Mouse (Mus musculus): Measurements from ENCODE around the gene Lancl3. TPM values are rescaled to one million over a fixed set of nuclear protein-coding genes. Genes with fewer than 3 reads are reported as not detected.
A peak's percentile ranks its signal among the peaks of the same experiment; 100 is the strongest.

The Lancl3 gene
- polyA plus RNA-seq, 1 experiment = 5.0 TPM

- WGBS = 30% methylated on average over 8 of the region's 8 CpGs
- no peak overlapping the region for H3K4me3 ChIP-seq (replicated peaks; ENCODE audit: insufficient read depth, low read depth, low read length)
- peaks cover 12% of the 10 kb centered on the region for H3K4me1 ChIP-seq (ENCODE audit: control insufficient read depth, insufficient read depth, low read length)
- TF ChIP-seq CTCF (IDR thresholded peaks at IDR 0.05; ENCODE audit: borderline replicate concordance, insufficient read depth, low read depth, low read length) (no peak), POLR2A (IDR thresholded peaks at IDR 0.05; ENCODE audit: borderline replicate concordance, insufficient read depth, low read length) (no peak)
- peak overlapping the region; percentile 64; the same call in 1 of the 2 replicates for H3K27ac ChIP-seq (ENCODE audit: insufficient read depth, low read length)
- no peaks in the 10 kb centered on the region for H3K27me3 ChIP-seq (ENCODE audit: control insufficient read depth, insufficient read depth, low read length)
- DNase-seq = peak; percentile 45 to 46
Observed at GRCm38 (mm10) chrX:9243381-9243864, 43.7 kb downstream of the Lancl3 start.

GRCm38 (mm10) chrX:9244603-9245336 is 45.1 kb downstream of the Lancl3 start:
- peaks cover 12% of the 10 kb centered on the region for H3K4me1 ChIP-seq (ENCODE audit: control insufficient read depth, insufficient read depth, low read length)
- DNase-seq = no peak
- no peak overlapping the region for H3K4me3 ChIP-seq (replicated peaks; ENCODE audit: insufficient read depth, low read depth, low read length)
- TF ChIP-seq POLR2A (IDR thresholded peaks at IDR 0.05; ENCODE audit: borderline replicate concordance, insufficient read depth, low read length) (no peak), CTCF (IDR thresholded peaks at IDR 0.05; ENCODE audit: borderline replicate concordance, insufficient read depth, low read depth, low read length) (no peak)
- no peaks in the 10 kb centered on the region for H3K27me3 ChIP-seq (ENCODE audit: control insufficient read depth, insufficient read depth, low read length)
- no peak overlapping the region for H3K27ac ChIP-seq (ENCODE audit: insufficient read depth, low read length)
- WGBS = 80% methylated on average over 12 of the region's 12 CpGs

DNA sequence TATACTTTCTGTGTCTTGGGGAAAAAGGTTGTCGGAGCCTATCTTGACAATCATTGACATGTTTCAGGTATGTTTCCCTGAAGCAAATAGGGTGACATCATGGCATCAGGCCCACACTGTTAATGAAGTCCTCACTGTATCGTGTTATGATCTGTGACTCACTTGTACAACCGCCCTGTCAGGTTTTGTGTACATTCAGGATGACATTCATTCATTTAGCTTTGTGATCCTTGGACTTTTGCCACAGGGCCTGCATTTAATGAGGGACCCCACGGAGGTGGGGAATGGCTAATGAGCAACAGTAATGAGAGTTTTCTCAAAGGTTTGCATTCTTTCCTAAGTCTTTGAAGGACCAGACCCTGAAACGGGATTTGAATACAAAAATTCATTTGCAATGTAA is 49.2 kb downstream of the Lancl3 start:
- no peak overlapping the region for H3K27ac ChIP-seq (ENCODE audit: insufficient read depth, low read length)
- 61% methylated on average over 5 of the region's 5 CpGs for WGBS

DNA sequence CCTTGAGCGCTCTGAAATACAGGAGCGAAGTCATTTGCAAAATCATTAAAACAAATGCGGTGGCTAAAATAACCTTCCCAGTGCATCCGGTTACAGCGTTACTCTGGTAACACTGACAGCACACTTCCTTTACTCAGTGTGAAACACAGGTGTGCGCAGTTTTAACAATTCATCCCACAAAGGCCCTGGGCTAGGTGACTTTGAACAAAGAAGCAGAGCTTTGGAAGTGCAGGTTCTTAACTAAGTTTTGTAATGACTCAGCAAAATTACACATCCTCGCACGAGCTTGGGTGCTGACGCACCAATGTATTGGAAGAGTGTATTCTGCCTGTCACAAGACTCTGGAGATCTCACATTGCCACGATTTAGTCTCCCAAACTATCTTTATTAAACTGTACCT is 54.3 kb downstream of the Lancl3 start:
- WGBS = 86% methylated on average over 10 of the region's 10 CpGs
- no peak for TF ChIP-seq CTCF (IDR thresholded peaks at IDR 0.05; ENCODE audit: borderline replicate concordance, insufficient read depth, low read depth, low read length)
- TF ChIP-seq POLR2A (IDR thresholded peaks at IDR 0.05; ENCODE audit: borderline replicate concordance, insufficient read depth, low read length) = no peak

More for the DNA sequence above, 49.2 kb downstream of the Lancl3 start:
- Histone ChIP-seq H3K4me3 (replicated peaks; ENCODE audit: insufficient read depth, low read depth, low read length) (no peak overlapping the region), H3K4me1 (ENCODE audit: control insufficient read depth, insufficient read depth, low read length) (no peaks in the 10 kb centered on the region; the same call in 1 of the 2 replicates), H3K27me3 (ENCODE audit: control insufficient read depth, insufficient read depth, low read length) (no peaks in the 10 kb centered on the region)
- no peak for DNase-seq
- no peak for TF ChIP-seq CTCF (IDR thresholded peaks at IDR 0.05; ENCODE audit: borderline replicate concordance, insufficient read depth, low read depth, low read length)
- TF ChIP-seq POLR2A (IDR thresholded peaks at IDR 0.05; ENCODE audit: borderline replicate concordance, insufficient read depth, low read length) = no peak

DNA sequence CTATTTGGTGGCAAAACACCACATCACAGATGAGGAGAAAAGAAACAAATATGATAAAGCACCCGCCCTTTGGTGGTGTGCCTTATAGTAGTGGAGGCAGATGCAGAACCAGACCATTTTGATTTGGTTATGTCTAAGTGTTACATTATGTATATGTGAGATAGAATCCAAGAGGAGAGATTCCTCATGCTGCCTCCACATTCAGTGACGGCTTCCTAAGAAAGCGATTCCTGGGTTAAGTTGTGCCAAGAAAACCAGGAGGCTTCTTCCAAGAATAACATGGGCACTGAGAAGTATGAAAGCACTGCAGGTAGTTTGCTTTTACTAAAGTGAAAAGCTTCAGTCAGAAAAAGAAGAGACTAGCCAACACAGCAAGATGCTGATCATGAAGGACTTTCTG is 55.2 kb downstream of the Lancl3 start:
- Histone ChIP-seq H3K27ac (ENCODE audit: insufficient read depth, low read length) (no peak overlapping the region), H3K4me3 (replicated peaks; ENCODE audit: insufficient read depth, low read depth, low read length) (no peak overlapping the region), H3K27me3 (ENCODE audit: control insufficient read depth, insufficient read depth, low read length) (no peaks in the 10 kb centered on the region), H3K4me1 (ENCODE audit: control insufficient read depth, insufficient read depth, low read length) (no peaks in the 10 kb centered on the region)
- DNase-seq = no peak
- no peak for TF ChIP-seq CTCF (IDR thresholded peaks at IDR 0.05; ENCODE audit: borderline replicate concordance, insufficient read depth, low read depth, low read length)
- no peak for TF ChIP-seq POLR2A (IDR thresholded peaks at IDR 0.05; ENCODE audit: borderline replicate concordance, insufficient read depth, low read length)
- WGBS = 67% methylated on average over 3 of the region's 3 CpGs

More for the DNA sequence above, 54.3 kb downstream of the Lancl3 start:
- DNase-seq = no peak
- Histone ChIP-seq H3K4me1 (ENCODE audit: control insufficient read depth, insufficient read depth, low read length) (no peaks in the 10 kb centered on the region), H3K27ac (ENCODE audit: insufficient read depth, low read length) (no peak overlapping the region), H3K4me3 (replicated peaks; ENCODE audit: insufficient read depth, low read depth, low read length) (no peak overlapping the region), H3K27me3 (ENCODE audit: control insufficient read depth, insufficient read depth, low read length) (no peaks in the 10 kb centered on the region)

GRCm38 (mm10) chrX:9256766-9257165 is 57.1 kb downstream of the Lancl3 start, which contains the start of gene Gm14862:
TSS of gene Gm14862 (minus strand) at chrX:9256899.
- WGBS = 81% methylated on average over 5 of the region's 5 CpGs
- Histone ChIP-seq H3K4me1 (ENCODE audit: control insufficient read depth, insufficient read depth, low read length) (no peaks in the 10 kb centered on the region), H3K27ac (ENCODE audit: insufficient read depth, low read length) (no peak within 1 kb of the TSS), H3K4me3 (replicated peaks; ENCODE audit: insufficient read depth, low read depth, low read length) (no peak within 1 kb of the TSS), H3K27me3 (ENCODE audit: control insufficient read depth, insufficient read depth, low read length) (no peaks in the 10 kb centered on the region)
- DNase-seq = no peak
- TF ChIP-seq POLR2A (IDR thresholded peaks at IDR 0.05; ENCODE audit: borderline replicate concordance, insufficient read depth, low read length) (no peak), CTCF (IDR thresholded peaks at IDR 0.05; ENCODE audit: borderline replicate concordance, insufficient read depth, low read depth, low read length) (no peak)

DNA sequence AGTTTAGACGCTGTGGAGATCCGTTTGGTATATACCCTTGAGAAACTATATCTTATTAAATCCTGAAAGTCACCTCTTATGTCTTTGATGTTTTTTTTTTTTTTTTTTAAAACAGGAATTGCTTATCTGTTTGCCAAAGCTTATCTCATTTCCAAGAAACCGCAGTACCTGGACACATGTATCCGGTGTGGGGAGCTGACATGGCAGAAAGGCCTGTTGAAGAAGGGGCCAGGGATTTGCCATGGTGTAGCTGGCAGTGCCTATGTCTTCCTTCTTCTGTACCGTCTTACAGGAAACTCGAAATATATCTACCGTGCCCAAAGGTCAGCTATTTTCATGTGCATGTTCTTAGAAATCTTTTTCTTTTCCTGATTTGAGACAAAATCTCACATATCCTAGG is 58.1 kb downstream of the Lancl3 start:
- no peak overlapping the region for H3K4me3 ChIP-seq (replicated peaks; ENCODE audit: insufficient read depth, low read depth, low read length)
- WGBS = 95% methylated on average over 7 of the region's 7 CpGs
- H3K4me1 ChIP-seq (ENCODE audit: control insufficient read depth, insufficient read depth, low read length) = no peaks in the 10 kb centered on the region
- TF ChIP-seq CTCF (IDR thresholded peaks at IDR 0.05; ENCODE audit: borderline replicate concordance, insufficient read depth, low read depth, low read length) (no peak), POLR2A (IDR thresholded peaks at IDR 0.05; ENCODE audit: borderline replicate concordance, insufficient read depth, low read length) (no peak)
- DNase-seq = no peak
- H3K27ac ChIP-seq (ENCODE audit: insufficient read depth, low read length) = no peak overlapping the region
- H3K27me3 ChIP-seq (ENCODE audit: control insufficient read depth, insufficient read depth, low read length) = no peaks in the 10 kb centered on the region

GRCm38 (mm10) chrX:9259267-9259666 is 59.6 kb downstream of the Lancl3 start:
- WGBS = 70% methylated on average over 1 of the region's 1 CpGs
- Histone ChIP-seq H3K4me3 (replicated peaks; ENCODE audit: insufficient read depth, low read depth, low read length) (no peak overlapping the region), H3K4me1 (ENCODE audit: control insufficient read depth, insufficient read depth, low read length) (no peaks in the 10 kb centered on the region), H3K27me3 (ENCODE audit: control insufficient read depth, insufficient read depth, low read length) (no peaks in the 10 kb centered on the region), H3K27ac (ENCODE audit: insufficient read depth, low read length) (no peak overlapping the region)
- TF ChIP-seq POLR2A (IDR thresholded peaks at IDR 0.05; ENCODE audit: borderline replicate concordance, insufficient read depth, low read length) (no peak), CTCF (IDR thresholded peaks at IDR 0.05; ENCODE audit: borderline replicate concordance, insufficient read depth, low read depth, low read length) (no peak)
- no peak for DNase-seq

Measured in cerebellum, adult 2 months (tissue).